Mouse (Mus musculus) neural tube, embryonic 15.5 days (tissue): ENCODE results near the gene Kif13a. TPM values are rescaled to one million over a fixed set of nuclear protein-coding genes. Genes with fewer than 3 reads are reported as not detected.

Experiments used
- ATAC-seq: fragments of 200-750 bp; cut with Nextera tagmentation; 2 replicates; pipeline ENCODE4 v1.8.0; 2017; ENCODE audit warnings: mild to moderate bottlenecking, moderate TSS enrichment, moderate library complexity; ENCODE audit not compliant: low FRiP score
- H3K27ac ChIP-seq: fragments of 300-500 bp; sonication (generic); replicated peaks from 2 replicates; pipeline ENCODE4 v1.5.1; 2015; ENCODE audit warnings: mild to moderate bottlenecking, inconsistent platforms
- H3K27me3 ChIP-seq: fragments of 300-500 bp; sonication (generic); replicated peaks from 2 replicates; pipeline ENCODE4 v1.6.1; 2015; ENCODE audit warnings: inconsistent platforms
- H3K36me3 ChIP-seq: fragments of 300-500 bp; sonication (generic); 2 replicates; pipeline ENCODE4 v1.6.1; 2015; ENCODE audit warnings: inconsistent platforms
- H3K4me1 ChIP-seq: fragments of 300-500 bp; sonication (generic); 2 replicates; pipeline ENCODE4 v1.6.1; 2015; ENCODE audit warnings: inconsistent platforms
- H3K4me2 ChIP-seq: fragments of 300-500 bp; sonication (generic); 2 replicates; pipeline ENCODE4 v1.6.1; 2015; ENCODE audit warnings: inconsistent platforms, mild to moderate bottlenecking, moderate library complexity
- H3K4me3 ChIP-seq: fragments of 300-500 bp; sonication (generic); replicated peaks from 2 replicates; pipeline ENCODE4 v1.5.1; 2015; ENCODE audit warnings: mild to moderate bottlenecking, inconsistent platforms
- H3K9ac ChIP-seq: fragments of 300-500 bp; sonication (generic); replicated peaks from 2 replicates; pipeline ENCODE4 v1.6.1; 2015; ENCODE audit warnings: mild to moderate bottlenecking, inconsistent platforms
- H3K9me3 ChIP-seq: fragments of 300-500 bp; sonication (generic); replicated peaks from 2 replicates; pipeline ENCODE4 v1.6.1; 2016; ENCODE audit warnings: inconsistent platforms
- WGBS: fragments of 180-500 bp; shearing (Covaris S2); methylation state at CpG from one replicate; pipeline ENCODE4 v1.1.7; 2015; ENCODE audit warnings: mixed read lengths; 5-methylcytosine and 5-hydroxymethylcytosine counted together
- polyA plus RNA-seq: library from polyadenylated mRNA; unstranded; fragments of >200 nt; fragmentation: Nextera tagmentation; extraction: Ambion mirVana; gene quantifications from 2 replicates; pipeline ENCODE4 v1.2.1, GENCODE M21; 2015

Kif13a gene
- polyA plus RNA-seq, 1 experiment from 2014 or later: 10.2 TPM

DNA sequence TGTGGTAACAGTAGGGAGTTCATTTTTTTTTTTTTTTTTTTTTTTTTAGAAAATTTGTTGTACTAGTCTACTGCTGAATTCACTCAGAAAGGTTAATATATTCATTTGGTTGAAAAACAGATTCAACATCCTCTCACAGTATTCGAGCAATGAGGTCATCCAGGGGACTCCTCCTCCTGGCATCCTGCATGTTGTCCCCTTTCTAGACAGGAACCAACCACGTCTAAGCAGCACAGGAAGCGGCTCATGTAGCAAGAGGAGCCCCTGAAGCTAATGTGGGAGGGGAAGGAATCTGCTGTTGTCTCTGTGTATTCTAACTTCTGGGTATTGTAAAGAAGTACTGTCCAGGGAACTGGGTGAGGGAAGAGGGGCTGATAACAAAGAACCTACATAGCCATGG, 18.4 kb upstream of the Kif13a start:
- 82% methylated on average over 3 of the region's 3 CpGs for WGBS
- no peak overlapping the region for H3K9ac ChIP-seq
- no peaks in the 10 kb centered on the region for H3K9me3 ChIP-seq
- H3K27ac ChIP-seq: no peak overlapping the region
- no peak for ATAC-seq
- no peaks in the 10 kb centered on the region for H3K36me3 ChIP-seq
- no peak overlapping the region for H3K4me3 ChIP-seq
- H3K4me1 ChIP-seq: no peaks in the 10 kb centered on the region
- H3K4me2 ChIP-seq: no peak overlapping the region
- H3K27me3 ChIP-seq: no peaks in the 10 kb centered on the region

- no peak overlapping the region for H3K27ac ChIP-seq
- H3K4me2 ChIP-seq: no peak overlapping the region
- H3K4me3 ChIP-seq: no peak overlapping the region
- H3K36me3 ChIP-seq: no peaks in the 10 kb centered on the region
- H3K9me3 ChIP-seq: no peaks in the 10 kb centered on the region
- no peak overlapping the region for H3K9ac ChIP-seq
- no peaks in the 10 kb centered on the region for H3K4me1 ChIP-seq
- WGBS: 50% methylated on average over 5 of the region's 5 CpGs
- no peak for ATAC-seq
- no peaks in the 10 kb centered on the region for H3K27me3 ChIP-seq
These were observed 16.4 kb upstream of the Kif13a start for GRCm38 (mm10) chr13:46946041-46946440.

DNA sequence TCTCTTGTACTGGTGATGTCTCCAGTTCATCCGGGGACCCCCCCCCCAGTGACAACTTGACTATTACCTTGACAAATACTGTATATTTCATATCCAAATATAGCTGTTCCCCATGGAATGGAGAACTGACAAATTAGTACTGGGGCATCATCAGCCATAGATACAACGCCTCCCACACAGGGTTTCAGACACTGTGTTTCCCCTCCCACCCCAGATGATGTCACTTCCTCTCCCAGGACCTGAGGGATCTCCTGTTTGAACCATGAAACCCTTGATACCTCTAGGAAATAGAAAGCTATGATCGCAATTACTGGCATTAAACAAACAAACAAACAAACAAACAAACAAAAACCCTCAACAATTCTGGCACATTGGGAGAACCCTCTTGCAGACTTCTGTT, 15.6 kb upstream of the Kif13a start:
- Histone ChIP-seq H3K27ac (no peak overlapping the region), H3K4me2 (no peak overlapping the region), H3K9ac (no peak overlapping the region), H3K36me3 (no peaks in the 10 kb centered on the region), H3K4me1 (no peaks in the 10 kb centered on the region), H3K27me3 (no peaks in the 10 kb centered on the region), H3K4me3 (no peak overlapping the region), H3K9me3 (no peaks in the 10 kb centered on the region)
- ATAC-seq: no peak
- 79% methylated on average over 3 of the region's 3 CpGs for WGBS

DNA sequence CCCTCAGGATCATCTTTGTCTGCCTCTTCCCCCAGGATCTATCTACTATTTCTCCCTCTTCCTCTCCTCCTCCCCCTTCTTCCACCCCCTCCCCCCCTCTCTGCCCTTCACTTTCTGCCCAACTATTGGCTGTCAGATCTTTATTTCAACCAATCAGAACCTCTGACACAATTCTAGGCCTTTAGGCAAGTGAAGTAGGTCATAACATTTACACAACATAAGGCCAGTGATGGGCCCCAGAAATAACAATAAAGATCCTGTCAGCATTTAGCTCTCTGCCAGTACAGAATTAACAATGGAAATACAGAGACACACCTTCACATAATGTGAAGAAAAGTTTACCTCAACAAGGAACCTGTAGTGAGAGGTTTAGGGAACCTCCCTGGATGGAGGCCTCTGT, 13.6 kb upstream of the Kif13a start:
- no peaks in the 10 kb centered on the region for H3K4me1 ChIP-seq

GRCm38 (mm10) chr13:46934116-46934515, 4.4 kb upstream of the Kif13a start:
- Histone ChIP-seq H3K9me3 (no peaks in the 10 kb centered on the region), H3K27me3 (0 out of 2 replicates have a peak, but pooled peaks cover 3% of the 10 kb centered on the region), H3K4me2 (no peak overlapping the region), H3K36me3 (no peaks in the 10 kb centered on the region), H3K4me3 (no peak overlapping the region), H3K9ac (no peak overlapping the region), H3K4me1 (peaks cover 7% of the 10 kb centered on the region), H3K27ac (no peak overlapping the region)
- WGBS: 87% methylated on average over 10 of the region's 10 CpGs
- ATAC-seq: no peak

More for the DNA sequence above, 13.6 kb upstream of the Kif13a start:
- Histone ChIP-seq H3K4me3 (no peak overlapping the region), H3K36me3 (no peaks in the 10 kb centered on the region), H3K27ac (no peak overlapping the region), H3K9me3 (no peaks in the 10 kb centered on the region), H3K27me3 (no peaks in the 10 kb centered on the region), H3K4me2 (no peak overlapping the region), H3K9ac (no peak overlapping the region)
- no peak for ATAC-seq

- ATAC-seq: no peak
- H3K4me1 ChIP-seq: peaks cover 19% of the 10 kb centered on the region
- 0 out of 2 replicates have a peak, but pooled peaks cover 3% of the 10 kb centered on the region for H3K27me3 ChIP-seq
- no peaks in the 10 kb centered on the region for H3K36me3 ChIP-seq
- no peak overlapping the region for H3K4me2 ChIP-seq
- WGBS: 82% methylated on average over 6 of the region's 6 CpGs
- H3K27ac ChIP-seq: no peak overlapping the region
- H3K9ac ChIP-seq: no peak overlapping the region
- H3K4me3 ChIP-seq: no peak overlapping the region
- no peaks in the 10 kb centered on the region for H3K9me3 ChIP-seq
These were observed 3.2 kb upstream of the Kif13a start for GRCm38 (mm10) chr13:46932846-46933245.

DNA sequence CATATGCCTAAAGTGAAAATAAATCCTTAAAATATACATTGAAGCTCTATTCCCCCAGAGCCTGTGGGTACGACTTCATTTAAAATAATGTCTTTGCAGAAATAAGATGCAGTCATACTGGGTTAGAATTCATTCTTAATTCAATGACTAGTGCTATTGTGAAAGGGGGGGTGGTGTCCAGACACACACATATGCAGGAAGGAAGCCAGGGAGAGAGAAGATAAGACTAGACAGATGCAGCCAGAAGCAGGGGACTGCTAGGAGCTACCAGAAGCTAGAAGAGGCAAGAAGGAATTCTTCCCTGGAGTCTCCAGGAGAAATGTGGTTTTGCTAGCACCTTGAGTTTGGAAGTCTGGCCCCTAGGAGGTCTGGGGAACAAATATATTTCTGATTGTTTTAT, 2.4 kb upstream of the Kif13a start:
- 85% methylated on average over 1 of the region's 1 CpGs for WGBS
- H3K4me3 ChIP-seq: no peak overlapping the region
- H3K27me3 ChIP-seq: 0 out of 2 replicates have a peak, but pooled peaks cover 3% of the 10 kb centered on the region
- H3K4me2 ChIP-seq: no peak overlapping the region
- no peak for ATAC-seq
- no peak overlapping the region for H3K9ac ChIP-seq
- H3K4me1 ChIP-seq: peaks cover 24% of the 10 kb centered on the region
- no peak overlapping the region for H3K27ac ChIP-seq
- no peaks in the 10 kb centered on the region for H3K36me3 ChIP-seq
- no peaks in the 10 kb centered on the region for H3K9me3 ChIP-seq

DNA sequence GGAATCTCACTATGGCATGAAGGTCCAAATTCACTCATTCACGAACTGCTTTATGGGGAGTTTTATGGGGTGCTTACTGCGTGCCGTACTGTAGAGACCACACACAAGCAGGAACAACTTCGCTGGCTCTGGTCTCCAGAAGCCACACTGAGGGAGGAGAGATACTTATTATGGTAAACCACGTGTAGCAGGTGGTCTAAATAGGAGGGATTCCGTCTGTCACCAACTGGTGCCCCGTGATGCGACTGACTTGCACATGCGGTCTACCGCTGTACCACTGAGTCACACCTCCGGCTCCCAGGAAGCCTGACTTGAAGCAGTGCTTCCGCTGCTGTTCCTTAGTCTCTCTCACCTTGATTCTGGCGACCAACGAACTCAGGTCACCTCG, 986 bp upstream of the Kif13a start:
- Histone ChIP-seq H3K9me3 (no peaks in the 10 kb centered on the region), H3K9ac (peak overlapping the region; percentile 91), H3K4me2 (peak overlapping the region; percentile 91), H3K27me3 (0 out of 2 replicates have a peak, but pooled peaks cover 3% of the 10 kb centered on the region), H3K27ac (peak overlapping the region; percentile 98), H3K4me3 (peak overlapping the region; percentile 68), H3K4me1 (peaks cover 32% of the 10 kb centered on the region), H3K36me3 (no peaks in the 10 kb centered on the region)
- ATAC-seq: peak; percentile 25; the same call in 1 of the 2 replicates
- under 1% methylated on average over 15 of the region's 15 CpGs for WGBS

- H3K4me3 ChIP-seq: peak overlapping the region; percentile 68
- under 1% methylated on average over 60 of the region's 60 CpGs for WGBS
- peak overlapping the region; percentile 98 for H3K27ac ChIP-seq
- H3K36me3 ChIP-seq: no peaks in the 10 kb centered on the region
- H3K27me3 ChIP-seq: 0 out of 2 replicates have a peak, but pooled peaks cover 3% of the 10 kb centered on the region
- peaks cover 34% of the 10 kb centered on the region for H3K4me1 ChIP-seq
- H3K9me3 ChIP-seq: no peaks in the 10 kb centered on the region
- ATAC-seq: peak; percentile 53
- peak overlapping the region; percentile 91 for H3K9ac ChIP-seq
- peak overlapping the region; percentile 91 for H3K4me2 ChIP-seq
These were observed 541 bp downstream of the Kif13a start for GRCm38 (mm10) chr13:46928961-46929691.

- Histone ChIP-seq H3K36me3 (no peaks in the 10 kb centered on the region), H3K27ac (no peak overlapping the region)
- WGBS: 15% methylated on average over 5 of the region's 5 CpGs
These were observed 1.3 kb downstream of the Kif13a start for GRCm38 (mm10) chr13:46928404-46928803.

DNA sequence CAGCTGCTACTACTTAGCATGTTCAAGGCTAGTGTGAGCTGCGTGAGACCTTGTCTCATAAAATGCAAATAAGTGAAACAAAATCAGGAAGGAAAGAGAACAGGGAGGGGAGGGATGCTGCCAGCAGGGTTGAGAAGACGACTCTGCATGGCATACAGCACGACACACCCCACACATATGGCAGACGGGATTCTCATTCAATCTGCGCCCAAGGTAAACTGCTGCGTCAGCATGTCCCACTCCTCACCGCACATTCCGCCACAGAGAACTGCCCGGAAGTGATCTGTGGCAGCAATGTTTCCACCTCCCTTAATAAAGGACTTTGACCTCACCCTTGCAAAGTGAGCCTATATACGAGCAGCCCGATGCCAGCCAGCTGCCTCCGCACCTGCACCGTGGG, 4.0 kb downstream of the Kif13a start:
- no peaks in the 10 kb centered on the region for H3K27me3 ChIP-seq
- WGBS: 70% methylated on average over 13 of the region's 13 CpGs
- no peaks in the 10 kb centered on the region for H3K36me3 ChIP-seq
- no peaks in the 10 kb centered on the region for H3K9me3 ChIP-seq
- no peak overlapping the region for H3K4me2 ChIP-seq
- H3K4me3 ChIP-seq: no peak overlapping the region
- H3K9ac ChIP-seq: no peak overlapping the region
- no peak overlapping the region for H3K27ac ChIP-seq
- peaks cover 30% of the 10 kb centered on the region for H3K4me1 ChIP-seq
- ATAC-seq: no peak

More at GRCm38 (mm10) chr13:46928404-46928803, 1.3 kb downstream of the Kif13a start:
- ATAC-seq: no peak
- H3K4me2 ChIP-seq: peak overlapping the region; percentile 91
- no peaks in the 10 kb centered on the region for H3K9me3 ChIP-seq
- H3K27me3 ChIP-seq: 0 out of 2 replicates have a peak, but pooled peaks cover 3% of the 10 kb centered on the region
- H3K4me1 ChIP-seq: peaks cover 34% of the 10 kb centered on the region
- H3K4me3 ChIP-seq: peak overlapping the region; percentile 68
- peak overlapping the region; percentile 91 for H3K9ac ChIP-seq

DNA sequence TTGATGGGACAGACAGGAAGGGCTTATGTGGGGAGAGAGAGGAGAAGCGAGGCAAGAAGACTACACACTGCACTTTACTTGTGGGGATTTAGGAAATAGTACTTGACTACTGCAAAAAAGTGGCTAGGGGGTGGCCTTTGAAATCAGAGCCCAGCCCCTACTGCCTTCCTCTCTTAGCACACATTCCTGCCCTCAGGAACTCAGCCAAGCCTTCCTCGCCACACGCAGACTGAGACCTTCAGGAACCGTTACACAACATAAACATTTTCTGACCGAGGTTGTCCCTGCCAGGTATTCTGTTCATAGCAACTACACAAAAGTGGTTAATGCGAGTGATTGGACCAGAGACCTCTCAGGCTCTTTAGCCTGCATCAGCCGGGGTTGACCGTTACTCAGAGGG, 8.1 kb downstream of the Kif13a start:
- H3K36me3 ChIP-seq: no peaks in the 10 kb centered on the region
- 92% methylated on average over 8 of the region's 8 CpGs for WGBS

More for the DNA sequence above, 8.1 kb downstream of the Kif13a start:
- ATAC-seq: no peak
- no peak overlapping the region for H3K4me3 ChIP-seq
- no peaks in the 10 kb centered on the region for H3K27me3 ChIP-seq
- H3K4me2 ChIP-seq: no peak overlapping the region
- H3K9ac ChIP-seq: no peak overlapping the region
- no peaks in the 10 kb centered on the region for H3K9me3 ChIP-seq
- H3K27ac ChIP-seq: no peak overlapping the region
- 0 out of 2 replicates have a peak, but pooled peaks cover 8% of the 10 kb centered on the region for H3K4me1 ChIP-seq
